Mouse (Mus musculus) ES-Bruce4 (cell line): ENCODE data around the gene Abcb5.

Experiments
- CTCF ChIP-seq: IDR thresholded peaks from one replicate; pipeline ENCODE4 v1.8.1; 2011; ENCODE audit warnings: low read depth, low read length
- EP300 ChIP-seq: IDR thresholded peaks from 2 replicates; pipeline ENCODE4 v1.6.1; 2011; ENCODE audit warnings: low read depth, low read length; ENCODE audit not compliant: insufficient read depth
- POLR2A ChIP-seq: IDR thresholded peaks from one replicate; pipeline ENCODE4 v1.8.1; 2011; ENCODE audit warnings: low read length; ENCODE audit not compliant: insufficient read depth

DNA sequence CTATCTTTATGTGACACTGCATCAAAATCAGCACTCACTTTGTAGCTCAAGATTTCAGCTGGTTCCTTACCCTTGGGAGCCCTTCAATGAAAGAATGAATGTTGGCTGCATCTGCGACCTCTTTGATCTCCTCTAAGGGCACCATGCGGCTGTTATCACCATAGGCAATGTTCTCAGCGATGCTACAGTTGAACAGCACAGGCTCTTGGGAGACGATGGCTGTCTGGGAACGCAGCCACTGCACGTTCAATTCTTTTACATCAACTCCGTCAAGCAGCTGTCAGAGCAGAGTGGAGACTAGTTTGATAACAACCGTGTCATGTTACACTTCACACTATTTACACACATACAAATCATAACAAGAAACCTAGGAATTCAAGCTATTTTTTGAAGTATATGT, 93.5 kb downstream of the Abcb5 start:
- TF ChIP-seq POLR2A (no peak), CTCF (no peak), EP300 (no peak)
